Mouse (Mus musculus): ENCODE results near the gene Actn1.

Gene Actn1

DNA sequence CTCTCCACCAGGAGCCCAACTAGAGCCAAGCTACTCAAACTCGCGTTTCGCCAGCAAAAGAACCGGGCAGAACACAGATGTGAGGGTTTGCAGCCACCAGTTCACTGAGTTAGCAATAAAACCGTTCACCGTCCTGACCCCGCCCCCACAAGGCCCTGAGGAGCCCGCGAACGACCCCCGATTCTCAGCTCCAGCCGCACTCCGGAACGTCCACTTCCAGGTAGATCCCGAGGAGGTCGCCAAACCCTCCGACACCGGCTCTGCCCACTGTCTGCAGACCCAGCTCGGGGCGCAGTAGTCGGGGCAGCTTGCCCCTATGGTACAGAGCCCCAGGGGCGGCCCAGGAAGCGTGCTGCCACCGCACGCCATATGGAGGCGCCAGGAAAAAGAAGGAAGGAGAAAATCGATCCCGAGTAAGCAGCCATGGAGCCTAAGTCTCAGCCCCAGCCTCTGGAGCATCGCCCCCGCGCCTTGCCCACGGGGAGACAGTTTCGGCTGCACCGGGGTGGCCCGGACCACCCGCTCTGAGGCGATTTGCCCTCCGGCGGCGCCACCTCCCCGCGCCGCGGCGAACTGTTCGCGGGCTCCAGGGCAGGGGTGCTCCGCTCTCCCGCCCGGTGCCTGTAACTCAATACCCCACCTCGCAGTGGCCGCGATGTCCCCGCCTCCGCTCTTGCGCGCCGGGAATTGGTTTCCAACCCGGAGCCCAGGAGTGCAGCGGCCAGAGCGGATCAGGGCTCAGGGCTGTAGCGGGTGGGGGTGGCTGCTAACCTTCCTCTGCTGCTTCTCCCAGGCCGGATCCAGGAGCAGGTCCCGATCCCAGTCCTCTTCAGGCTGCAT lies 735 bp downstream of the Actn1 start:
- in situ Hi-C loops (cut with MseI, MboI): no loop called here

DNA sequence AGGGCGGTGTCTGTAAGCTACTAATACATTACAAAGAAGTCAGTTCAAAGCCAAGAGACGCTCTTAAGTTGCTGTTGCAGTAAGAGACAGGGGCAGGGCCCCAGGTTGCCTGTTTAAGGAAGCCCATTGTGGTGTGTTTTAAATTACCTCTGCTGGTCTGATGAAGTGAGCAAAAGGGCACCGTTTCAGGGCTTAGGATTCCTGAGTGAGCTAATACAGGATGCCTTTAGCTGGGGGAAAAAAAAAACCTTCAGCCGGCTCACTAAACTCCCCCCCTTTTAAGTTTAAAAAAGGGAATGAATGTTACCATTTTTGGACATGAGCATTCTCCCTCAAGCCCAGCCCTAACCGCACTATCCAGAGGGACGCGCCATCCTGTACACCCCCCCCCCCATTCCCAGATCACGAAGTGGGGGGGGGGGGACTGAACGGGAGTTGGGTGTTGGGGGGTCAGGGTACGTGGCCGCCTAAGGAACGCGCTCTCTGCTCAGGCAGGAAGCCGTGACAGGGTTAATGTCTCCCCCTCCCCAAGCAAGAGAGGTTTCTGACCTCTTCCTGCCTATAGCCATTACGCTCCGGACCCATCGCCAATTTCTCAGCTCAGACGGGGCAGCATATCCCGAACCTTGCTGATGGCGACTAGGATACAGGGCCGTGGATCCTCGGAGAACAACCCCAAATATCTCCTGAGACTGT lies 1.5 kb downstream of the Actn1 start:
- in situ Hi-C loops (cut with MseI, MboI): no loop called here

DNA sequence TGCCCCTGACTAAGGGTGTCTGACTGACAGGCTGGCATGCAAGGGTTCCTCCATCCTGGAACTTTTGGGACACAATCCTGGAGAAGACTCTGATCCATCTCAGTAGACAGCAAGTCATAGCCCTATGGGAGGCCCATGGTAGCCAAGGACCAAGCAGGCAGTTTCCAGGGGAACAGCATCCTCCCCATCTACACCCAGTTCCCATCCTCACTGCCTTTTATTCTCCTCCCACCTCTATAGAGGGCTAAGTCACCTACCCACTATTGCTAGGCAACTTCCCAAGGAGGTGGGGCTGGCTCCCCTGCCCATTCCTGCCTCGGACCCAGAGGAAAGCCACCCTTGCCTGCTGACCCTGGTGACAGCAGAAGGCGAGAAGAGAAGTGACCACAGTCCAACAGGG lies 8.2 kb downstream of the Actn1 start:
- in situ Hi-C loops (cut with MseI, MboI): no loop called here

GRCm38 (mm10) chr12:80251554-80251953 lies 8.6 kb downstream of the Actn1 start:
- in situ Hi-C loops (cut with MseI, MboI): no loop called here

GRCm38 (mm10) chr12:80249539-80249938 lies 10.6 kb downstream of the Actn1 start:
- in situ Hi-C loops (cut with MseI, MboI): no loop called here

GRCm38 (mm10) chr12:80247067-80247466 lies 13.1 kb downstream of the Actn1 start:
- in situ Hi-C loops (cut with MseI, MboI): no loop called here

GRCm38 (mm10) chr12:80246505-80246904 lies 13.7 kb downstream of the Actn1 start:
- in situ Hi-C loops (cut with MseI, MboI): no loop called here

- in situ Hi-C loops (cut with MseI, MboI): no loop called here
Observed at GRCm38 (mm10) chr12:80244755-80245154, 15.4 kb downstream of the Actn1 start.

- in situ Hi-C loops (cut with MseI, MboI): no loop called here
Observed at GRCm38 (mm10) chr12:80244127-80244526, 16.0 kb downstream of the Actn1 start.

- in situ Hi-C loops (cut with MseI, MboI): no loop called here
Observed at GRCm38 (mm10) chr12:80243335-80243734, 16.8 kb downstream of the Actn1 start.

GRCm38 (mm10) chr12:80239445-80239844 lies 20.7 kb downstream of the Actn1 start:
- in situ Hi-C loops (cut with MseI, MboI): no loop called here

- in situ Hi-C loops (cut with MseI, MboI): no loop called here
Observed at GRCm38 (mm10) chr12:80238523-80238922, 21.6 kb downstream of the Actn1 start.

DNA sequence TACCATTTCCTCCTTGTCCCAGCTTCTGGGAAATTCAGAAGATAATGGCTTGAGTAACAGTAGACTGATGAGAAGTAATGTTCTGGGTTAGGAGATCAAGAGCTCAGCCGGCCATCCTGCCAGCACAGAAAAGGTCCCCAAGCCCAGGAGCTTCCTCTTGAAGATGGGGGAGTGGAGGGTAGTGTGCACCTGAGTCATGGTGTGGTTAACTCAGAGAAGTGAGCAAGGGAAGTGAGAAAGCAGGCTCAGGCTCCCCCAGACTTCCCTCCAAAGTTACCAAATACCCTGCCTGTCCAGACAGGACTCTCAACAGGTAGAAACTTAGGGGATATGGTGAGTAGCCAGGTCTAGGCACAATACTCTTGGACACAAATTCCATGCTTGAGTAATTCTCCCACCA lies 24.9 kb downstream of the Actn1 start:
- in situ Hi-C loops (cut with MseI, MboI): no loop called here

DNA sequence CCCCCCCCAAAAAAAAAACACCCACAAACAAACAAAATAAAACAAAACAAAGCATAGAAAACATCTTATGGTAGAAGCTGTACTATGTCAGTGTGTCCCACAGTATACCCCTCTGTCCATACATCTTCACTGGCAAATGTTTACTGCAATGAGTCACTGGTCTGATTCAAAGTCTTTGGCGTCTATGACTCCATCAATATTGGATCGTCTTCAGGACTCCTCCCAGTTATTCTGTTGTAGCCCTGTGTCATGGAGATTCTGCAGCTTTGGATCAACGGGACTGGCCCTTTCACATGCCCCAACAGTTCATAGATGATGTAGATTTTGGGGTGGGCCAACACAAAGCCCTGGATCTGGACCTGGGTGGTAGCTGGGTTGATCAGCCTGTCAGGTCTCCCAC lies 25.9 kb downstream of the Actn1 start:
- in situ Hi-C loops (cut with MseI, MboI): no loop called here

DNA sequence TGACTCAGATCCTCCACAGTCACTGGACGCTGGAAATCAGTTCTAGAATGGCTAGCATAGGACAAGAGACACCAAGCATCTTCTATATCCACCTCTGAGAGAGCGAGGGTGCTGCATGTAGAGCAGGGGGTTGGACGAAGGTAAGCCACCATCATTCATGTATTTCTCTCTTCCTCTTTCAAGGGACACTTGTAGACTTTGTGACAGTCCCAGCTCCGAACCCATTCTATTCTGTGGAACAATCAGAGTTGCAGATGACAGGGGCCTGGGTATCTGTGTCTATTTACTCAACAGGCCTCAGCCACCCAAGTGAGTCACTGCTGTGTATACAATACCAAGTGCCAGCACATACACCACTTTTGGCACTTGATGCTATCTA lies 27.3 kb downstream of the Actn1 start:
- in situ Hi-C loops (cut with MseI, MboI): no loop called here

GRCm38 (mm10) chr12:80232076-80232839 lies 27.9 kb downstream of the Actn1 start:
- in situ Hi-C loops (cut with MseI, MboI): no loop called here

GRCm38 (mm10) chr12:80231317-80231716 lies 28.9 kb downstream of the Actn1 start:
- in situ Hi-C loops (cut with MseI, MboI): no loop called here

GRCm38 (mm10) chr12:80230854-80231253 lies 29.3 kb downstream of the Actn1 start:
- in situ Hi-C loops (cut with MseI, MboI): no loop called here

DNA sequence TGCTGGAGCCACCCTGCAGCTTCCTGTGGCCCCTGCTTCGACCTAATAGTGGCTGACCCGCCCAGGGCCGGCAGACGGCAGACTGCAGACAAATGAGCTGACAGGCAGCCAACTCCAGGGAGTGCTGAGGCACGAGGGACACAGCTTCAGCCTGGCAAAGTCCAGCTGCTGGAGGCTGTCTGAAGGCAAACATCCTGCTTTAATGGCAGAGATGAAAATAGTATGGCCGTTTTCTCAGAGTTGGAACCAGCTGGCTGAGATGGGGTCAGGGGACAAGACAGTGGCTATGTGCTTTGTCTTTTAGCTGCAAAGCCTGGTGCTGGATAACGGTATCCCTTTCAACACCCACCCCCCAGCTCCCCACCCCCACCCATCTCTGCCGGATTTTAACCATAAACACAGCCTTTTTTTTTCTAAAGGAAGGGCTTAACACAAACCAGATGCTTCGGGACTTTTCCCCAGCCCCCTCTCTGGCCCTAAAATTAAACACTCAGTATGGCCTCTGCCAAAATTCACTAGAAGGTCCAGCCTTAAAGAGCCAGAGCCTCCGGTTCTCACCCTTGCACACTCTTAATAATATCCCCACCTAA lies 30.0 kb downstream of the Actn1 start:
- in situ Hi-C loops (cut with MseI, MboI): no loop called here

GRCm38 (mm10) chr12:80229010-80229800 lies 31.0 kb downstream of the Actn1 start:
- in situ Hi-C loops (cut with MseI, MboI): no loop called here

- in situ Hi-C loops (cut with MseI, MboI): no loop called here
Observed at GRCm38 (mm10) chr12:80228356-80228755, 31.8 kb downstream of the Actn1 start.
